Mouse (Mus musculus) lung, postnatal 0 days (tissue): ENCODE data around the gene Zzef1. TPM values are rescaled to one million over a fixed set of nuclear protein-coding genes. Genes with fewer than 3 reads are reported as not detected.

ENCODE experiments used
- ATAC-seq: fragments of 200-750 bp; cut with Nextera tagmentation; 2 replicates; pipeline ENCODE4 v1.8.0; 2017; ENCODE audit warnings: moderate library complexity
- DNase-seq: peaks from one replicate; pipeline ENCODE4 v3.0.0-alpha.2; 2016; ENCODE audit warnings: low spot score
- H3K27ac ChIP-seq: fragments of 300-500 bp; sonication (generic); 2 replicates; pipeline ENCODE4 v1.5.1; 2014; ENCODE audit warnings: antibody characterized with exemption, mild to moderate bottlenecking, low read length, mixed read lengths
- H3K27me3 ChIP-seq: fragments of 300-500 bp; sonication (generic); replicated peaks from 2 replicates; pipeline ENCODE4 v1.6.1; 2014; ENCODE audit warnings: low read length, mixed read lengths; ENCODE audit not compliant: insufficient read depth
- H3K36me3 ChIP-seq: fragments of 300-500 bp; sonication (generic); 2 replicates; pipeline ENCODE4 v1.6.1; 2014; ENCODE audit warnings: low read length, mixed read lengths; ENCODE audit not compliant: insufficient read depth
- H3K4me1 ChIP-seq: fragments of 300-500 bp; sonication (generic); 2 replicates; pipeline ENCODE4 v1.6.1; 2014; ENCODE audit warnings: antibody characterized with exemption, low read depth, low read length, mixed read lengths; ENCODE audit not compliant: insufficient read depth
- H3K4me2 ChIP-seq: fragments of 300-500 bp; sonication (generic); replicated peaks from 2 replicates; pipeline ENCODE4 v1.6.1; 2014; ENCODE audit warnings: low read depth, mild to moderate bottlenecking, low read length, moderate library complexity, mixed read lengths
- H3K4me3 ChIP-seq: fragments of 300-500 bp; sonication (generic); 2 replicates; pipeline ENCODE4 v1.5.1; 2014; ENCODE audit warnings: low read depth, low read length
- H3K9ac ChIP-seq: fragments of 300-500 bp; sonication (generic); replicated peaks from 2 replicates; pipeline ENCODE4 v1.6.1; 2014; ENCODE audit warnings: low read depth, mild to moderate bottlenecking
- H3K9me3 ChIP-seq: fragments of 300-500 bp; sonication (generic); 2 replicates; pipeline ENCODE4 v1.6.1; 2016; ENCODE audit warnings: low read length, mixed read lengths
- CTCF ChIP-seq: IDR thresholded peaks from 2 replicates; pipeline ENCODE4 v1.5.1; 2016; ENCODE audit warnings: antibody characterized with exemption, mild to moderate bottlenecking
- EP300 ChIP-seq: IDR thresholded peaks from 2 replicates; pipeline ENCODE4 v1.6.1; 2016; ENCODE audit warnings: antibody characterized with exemption, mild to moderate bottlenecking, control low read depth
- WGBS: fragments of 180-500 bp; shearing (Covaris S2); extraction: QIAGEN DNeasy Blood & Tissue Kit; methylation state at CpG from one replicate; pipeline ENCODE4 v1.1.7; 2014; 5-methylcytosine and 5-hydroxymethylcytosine counted together
- polyA plus RNA-seq: library from polyadenylated mRNA; unstranded; fragments of >200 nt; fragmentation: Nextera tagmentation; extraction: Ambion mirVana; gene quantifications from 2 replicates; pipeline ENCODE4 v1.2.1, GENCODE M21; 2015

Gene Zzef1
- 9.6 and 10.6 TPM in 2 replicates for polyA plus RNA-seq

GRCm38 (mm10) chr11:72795455-72796295, at the start of gene Zzef1, which contains the start of gene Cyb5d2:
Gene Zzef1, plus strand, starts transcription at chr11:72796226.
Gene Cyb5d2, minus strand, starts transcription at chr11:72796142.
- DNase-seq (peak; percentile 99), ATAC-seq (peak; percentile 97)
- Histone ChIP-seq H3K9ac (peak within 1 kb of the TSS; percentile 87), H3K9me3 (no peaks in the 10 kb centered on the region), H3K4me2 (peak within 1 kb of the TSS; percentile 77), H3K27ac (peak within 1 kb of the TSS; percentile 88), H3K36me3 (no peaks in the 10 kb centered on the region), H3K4me1 (peaks cover 10% of the 10 kb centered on the region; the same call in 1 of the 2 replicates), H3K4me3 (peak within 1 kb of the TSS; percentile 86), H3K27me3 (no peaks in the 10 kb centered on the region)
- WGBS, result under 1% methylated on average over 68 of the region's 69 CpGs
- TF ChIP-seq CTCF, result no peak

- H3K4me1 ChIP-seq, result no peaks in the 10 kb centered on the region
- no peak overlapping the region for H3K9ac ChIP-seq
- no peak overlapping the region for H3K27ac ChIP-seq
- no peaks in the 10 kb centered on the region for H3K9me3 ChIP-seq
- no peak overlapping the region for H3K4me2 ChIP-seq
- ATAC-seq, result peak; percentile 62
- peaks cover 62% of the 10 kb centered on the region for H3K36me3 ChIP-seq
- no peak for TF ChIP-seq EP300
- peak; percentile 51 for TF ChIP-seq CTCF
- H3K27me3 ChIP-seq, result no peaks in the 10 kb centered on the region
- no peak overlapping the region for H3K4me3 ChIP-seq
- DNase-seq, result peak; percentile 43
- WGBS, result 30% methylated on average over 2 of the region's 2 CpGs
These were observed 44.1 kb upstream of the Zzef1 start for GRCm38 (mm10) chr11:72751956-72752355.

DNA sequence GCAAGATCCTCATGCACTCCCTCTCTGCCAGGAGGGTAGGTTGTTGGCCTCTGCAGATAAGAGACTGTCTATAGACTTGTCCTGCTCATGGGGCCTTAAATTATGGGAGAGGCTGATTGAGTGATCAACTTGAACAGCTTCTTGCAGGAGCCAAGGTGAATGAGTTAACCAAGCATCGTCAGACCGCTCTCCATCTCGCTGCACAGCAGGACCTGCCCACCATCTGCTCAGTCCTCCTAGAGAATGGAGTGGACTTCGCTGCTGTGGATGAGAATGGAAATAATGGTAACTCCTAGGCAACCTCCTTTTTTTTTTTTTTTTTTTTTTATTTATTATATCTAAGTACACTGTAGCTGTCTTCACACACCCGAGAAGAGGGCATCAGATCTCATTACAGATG, 37.7 kb upstream of the Zzef1 start:
- DNase-seq, result no peak
- H3K27me3 ChIP-seq, result no peaks in the 10 kb centered on the region
- no peak for ATAC-seq
- TF ChIP-seq EP300, result no peak
- TF ChIP-seq CTCF, result no peak
- peaks cover 77% of the 10 kb centered on the region for H3K36me3 ChIP-seq
- H3K9ac ChIP-seq, result no peak overlapping the region
- no peak overlapping the region for H3K4me2 ChIP-seq
- H3K4me1 ChIP-seq, result no peaks in the 10 kb centered on the region
- no peak overlapping the region for H3K27ac ChIP-seq
- H3K4me3 ChIP-seq, result no peak overlapping the region
- 85% methylated on average over 5 of the region's 5 CpGs for WGBS
- H3K9me3 ChIP-seq, result no peaks in the 10 kb centered on the region

DNA sequence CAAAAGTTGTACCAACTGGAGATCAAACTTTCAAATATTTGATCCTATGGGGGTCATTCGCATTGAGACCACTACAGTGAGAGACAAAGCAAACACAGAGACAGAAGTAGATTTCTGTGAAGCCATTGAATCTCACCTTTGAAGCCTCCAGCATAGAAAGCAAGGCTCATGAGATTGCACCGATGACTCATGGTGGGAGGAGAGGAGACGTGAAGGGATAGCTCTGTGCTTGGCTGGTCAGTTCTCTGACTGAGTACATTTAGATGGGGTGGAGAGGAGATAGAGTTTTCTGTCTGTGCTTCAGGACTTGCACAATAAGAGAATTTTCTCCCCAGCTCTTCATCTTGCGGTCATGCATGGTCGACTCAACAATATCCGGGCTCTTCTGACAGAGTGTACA, 36.4 kb upstream of the Zzef1 start:
- WGBS, result 91% methylated on average over 6 of the region's 6 CpGs

GRCm38 (mm10) chr11:72760781-72761180, 35.2 kb upstream of the Zzef1 start:
- Histone ChIP-seq H3K4me1 (no peaks in the 10 kb centered on the region), H3K9ac (no peak overlapping the region), H3K4me3 (no peak overlapping the region), H3K27ac (no peak overlapping the region), H3K9me3 (no peaks in the 10 kb centered on the region), H3K27me3 (no peaks in the 10 kb centered on the region), H3K4me2 (no peak overlapping the region), H3K36me3 (peaks cover 73% of the 10 kb centered on the region)
- ATAC-seq (no peak), DNase-seq (no peak)
- TF ChIP-seq EP300 (no peak), CTCF (no peak)
- WGBS, result 79% methylated on average over 1 of the region's 1 CpGs

More for the DNA sequence above, 36.4 kb upstream of the Zzef1 start:
- Histone ChIP-seq H3K4me1 (no peaks in the 10 kb centered on the region), H3K27me3 (no peaks in the 10 kb centered on the region), H3K4me2 (no peak overlapping the region), H3K27ac (no peak overlapping the region), H3K4me3 (no peak overlapping the region), H3K9ac (no peak overlapping the region), H3K36me3 (peaks cover 75% of the 10 kb centered on the region), H3K9me3 (no peaks in the 10 kb centered on the region)
- DNase-seq (no peak), ATAC-seq (no peak)
- TF ChIP-seq EP300, result no peak
- TF ChIP-seq CTCF, result no peak

DNA sequence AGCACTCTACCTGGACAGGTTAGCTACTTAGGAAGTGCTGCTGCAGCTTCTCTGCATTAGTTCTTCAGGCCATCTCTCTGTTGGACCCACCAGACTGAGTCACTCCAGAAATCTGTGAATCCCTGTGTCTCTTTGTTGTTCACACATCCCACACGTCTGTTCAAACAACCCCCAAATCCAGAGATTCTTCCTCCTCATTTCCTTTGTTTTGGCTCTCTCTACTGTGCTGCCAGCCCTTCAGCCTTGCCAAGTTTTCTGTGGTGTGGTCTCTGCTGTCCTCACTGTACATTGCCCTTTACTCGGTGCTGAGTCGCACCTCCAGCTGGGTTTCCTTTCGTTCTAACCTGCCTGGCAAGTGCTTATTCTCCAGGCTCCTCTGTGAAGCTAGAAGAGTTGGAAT, 31.8 kb upstream of the Zzef1 start:
- 76% methylated on average over 4 of the region's 4 CpGs for WGBS
- H3K9me3 ChIP-seq, result no peaks in the 10 kb centered on the region
- H3K36me3 ChIP-seq, result peaks cover 51% of the 10 kb centered on the region
- no peak for TF ChIP-seq EP300
- no peak for TF ChIP-seq CTCF
- no peak overlapping the region for H3K9ac ChIP-seq
- no peak overlapping the region for H3K27ac ChIP-seq
- no peaks in the 10 kb centered on the region for H3K27me3 ChIP-seq
- no peak overlapping the region for H3K4me2 ChIP-seq
- H3K4me1 ChIP-seq, result no peaks in the 10 kb centered on the region
- ATAC-seq (no peak), DNase-seq (no peak)
- H3K4me3 ChIP-seq, result no peak overlapping the region
